Mouse (Mus musculus): ENCODE results near the gene Homer3.
A peak's percentile ranks its signal among the peaks of the same experiment; 100 is the strongest.

Gene Homer3

DNA sequence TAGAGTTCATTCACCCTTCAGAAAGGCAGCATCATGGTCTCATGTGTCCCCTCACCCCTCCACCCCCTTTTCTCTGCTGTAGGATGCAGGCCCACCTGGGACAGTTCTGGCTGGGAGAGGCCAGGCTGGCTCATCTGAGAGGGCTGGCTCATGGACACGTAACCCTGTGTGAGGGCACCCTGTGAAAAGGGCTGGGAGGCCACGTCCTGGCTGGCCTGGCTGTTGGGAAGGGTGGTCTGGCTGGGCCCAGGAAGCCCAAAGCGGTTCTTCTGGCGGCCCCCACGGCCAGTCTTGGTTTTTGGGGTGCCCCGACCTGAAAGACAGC is 50.2 kb downstream of the Homer3 start:
- DNase-seq (ENCODE audit: low spot score), result no peak

DNA sequence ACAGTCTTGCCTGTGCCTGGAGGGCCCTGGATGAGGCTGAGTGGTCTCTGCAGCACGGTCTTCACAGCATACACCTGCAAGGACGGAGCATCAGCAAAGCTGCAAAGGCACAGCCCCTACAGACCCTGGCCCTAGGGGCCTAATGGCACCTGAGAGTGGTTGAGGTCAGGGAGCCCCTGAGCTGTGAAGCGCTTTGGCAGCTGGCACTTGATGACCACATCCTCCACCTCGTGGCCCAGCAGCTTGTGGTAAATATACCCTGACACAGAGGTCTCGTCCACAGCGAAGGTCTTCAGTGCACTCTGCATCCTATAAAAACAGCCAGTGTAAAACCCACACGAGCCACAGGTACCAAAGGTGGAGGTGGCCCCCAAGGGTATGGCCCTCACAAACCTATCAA is 56.3 kb downstream of the Homer3 start:
- no peak for DNase-seq (ENCODE audit: low spot score)

DNA sequence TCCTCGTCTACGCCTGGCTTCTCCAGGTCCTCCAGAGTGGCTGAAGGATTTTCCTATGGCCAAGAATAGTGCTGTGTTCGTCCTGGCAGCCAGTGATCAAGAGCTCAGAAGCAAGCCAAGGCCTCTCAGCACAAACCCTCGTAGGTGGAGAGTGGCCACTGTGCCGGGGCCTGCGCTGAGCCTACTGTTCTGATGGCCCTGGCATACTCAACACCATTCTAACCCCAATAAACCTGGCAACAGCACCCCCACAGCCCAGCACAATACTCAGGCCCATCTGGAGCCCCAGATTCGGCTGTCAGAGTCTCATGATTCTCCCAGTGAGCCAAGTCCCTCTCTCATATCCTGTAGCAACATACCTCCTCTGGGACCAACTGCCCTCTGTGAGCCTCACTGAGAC is 58.0 kb downstream of the Homer3 start:
- DNase-seq (ENCODE audit: low spot score), result no peak

DNA sequence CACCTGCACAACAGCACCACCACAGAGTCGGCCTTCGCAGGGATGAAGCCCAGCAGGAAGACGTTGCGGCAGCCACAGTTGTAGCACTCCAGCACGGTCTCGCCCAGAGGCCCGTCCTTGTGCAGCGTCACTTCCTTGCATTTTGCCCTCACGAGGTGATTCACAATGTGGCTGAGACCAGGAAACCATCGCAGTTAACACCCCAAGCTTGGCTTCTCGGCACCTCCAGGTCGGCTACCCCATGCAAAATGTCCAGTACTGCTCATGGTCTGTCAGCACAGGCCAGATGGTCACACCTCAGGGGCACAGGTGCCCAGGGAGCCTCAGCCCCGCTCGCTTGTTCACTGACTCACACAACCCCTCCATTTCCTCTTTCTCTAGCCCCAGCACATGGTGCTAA is 59.4 kb downstream of the Homer3 start:
- no peak for DNase-seq (ENCODE audit: low spot score)

DNA sequence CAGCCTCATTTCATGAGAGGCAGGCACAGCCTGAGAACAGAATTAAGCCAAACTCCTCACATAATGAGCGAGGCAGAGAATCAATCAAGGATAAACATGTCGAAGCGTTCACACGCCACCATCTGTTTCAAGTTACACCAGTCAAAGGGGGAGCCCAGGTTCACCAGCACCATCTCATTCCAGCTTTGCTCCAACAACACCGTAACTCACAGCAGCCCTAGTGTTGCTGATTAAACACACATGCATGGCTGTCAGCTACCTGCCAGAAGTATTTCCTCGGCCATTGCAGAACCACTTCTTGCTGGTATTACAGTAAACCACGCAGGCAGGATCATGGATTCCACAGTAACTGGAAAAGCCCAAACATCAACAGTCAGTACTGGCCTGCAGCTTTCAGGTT is 60.4 kb downstream of the Homer3 start:
- no peak for DNase-seq (ENCODE audit: low spot score)

DNA sequence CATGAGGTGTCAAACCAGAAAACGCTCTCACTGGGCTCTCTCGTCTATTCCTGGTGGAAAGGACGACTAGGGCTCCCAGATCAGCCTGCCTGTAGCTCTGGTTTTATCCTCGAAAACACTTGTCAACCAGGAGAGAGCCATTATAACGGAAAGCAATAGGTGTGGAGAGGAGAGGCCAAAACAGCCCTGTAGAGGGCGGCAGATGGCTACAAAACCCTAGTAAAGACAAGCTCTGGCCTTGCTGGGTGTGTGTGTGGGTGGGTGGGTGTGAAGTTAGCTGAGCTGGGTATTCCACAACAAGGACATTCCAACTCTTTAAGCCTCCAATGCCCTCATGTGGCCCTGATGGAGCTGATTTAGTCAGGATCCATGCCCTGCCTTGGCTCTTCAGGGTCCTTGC is 61.1 kb downstream of the Homer3 start:
- DNase-seq (ENCODE audit: low spot score), result peak; percentile 75

Measured in retina, embryonic 14.5 days (tissue).